Mouse (Mus musculus) cerebellum, postnatal 14 days (tissue): Measurements from ENCODE around the gene Kirrel3.

Experiments
- DNase-seq, 2 experiments: peaks; one replicate each; pipeline ENCODE4 v3.0.0; 2021; ENCODE audit warnings: mixed read lengths in 2 of 2

Gene Kirrel3

DNA sequence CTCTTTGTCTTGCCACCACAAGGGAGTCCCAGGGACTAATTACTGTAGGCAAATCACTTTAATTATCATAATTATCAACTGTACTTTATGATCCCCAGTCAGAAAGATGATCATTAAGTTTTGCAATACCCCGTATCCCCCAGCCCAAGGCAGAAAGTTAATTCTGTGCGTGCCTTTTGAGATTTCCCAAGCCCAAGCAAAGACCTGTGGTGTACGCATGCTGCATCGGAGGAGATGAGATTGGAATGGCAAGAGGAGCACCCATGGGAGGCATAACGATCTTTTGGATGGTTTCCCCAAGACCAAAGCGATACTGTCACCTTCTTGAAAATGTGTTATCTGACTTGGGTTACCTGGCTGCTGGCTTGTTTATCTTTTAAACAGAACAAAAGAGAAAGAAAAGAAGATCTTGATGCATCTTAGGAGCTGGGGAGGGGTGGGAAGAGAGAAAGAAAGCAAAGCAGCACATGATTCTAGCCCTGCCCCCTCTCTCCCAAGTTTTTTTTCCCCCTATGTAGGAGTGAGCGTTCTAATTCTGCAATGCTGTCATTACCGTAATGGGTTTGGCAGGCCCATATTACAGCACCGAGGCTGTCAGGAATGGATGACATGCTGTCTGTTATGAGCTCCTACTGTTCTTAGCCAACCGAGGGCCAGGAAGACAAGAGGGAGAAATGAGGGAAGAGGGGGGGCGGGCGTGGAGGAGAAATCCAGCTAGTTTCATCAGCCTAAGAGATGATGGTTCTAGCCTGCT, 218.0 kb downstream of the Kirrel3 start:
- DNase-seq = no peak

DNA sequence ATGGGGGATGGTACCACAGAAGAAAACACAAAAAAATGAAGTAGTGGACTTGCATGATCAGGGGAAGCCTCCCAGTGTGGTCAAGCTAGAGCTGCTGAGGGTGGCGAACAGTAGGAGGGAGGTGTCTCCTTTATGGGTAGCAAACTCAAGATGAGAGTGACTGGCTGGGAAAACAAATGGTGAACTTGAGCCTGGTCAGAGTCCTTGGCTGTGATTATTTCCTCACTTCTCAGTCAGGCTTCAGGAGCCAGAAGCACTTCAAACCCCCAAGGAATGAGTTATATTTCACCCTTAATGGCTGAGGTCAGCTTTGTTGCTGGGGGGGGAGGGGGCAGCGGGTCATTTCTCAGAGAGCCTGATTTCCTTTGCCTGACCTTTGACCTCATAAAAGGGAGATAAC, 218.7 kb downstream of the Kirrel3 start:
- no peak for DNase-seq

DNA sequence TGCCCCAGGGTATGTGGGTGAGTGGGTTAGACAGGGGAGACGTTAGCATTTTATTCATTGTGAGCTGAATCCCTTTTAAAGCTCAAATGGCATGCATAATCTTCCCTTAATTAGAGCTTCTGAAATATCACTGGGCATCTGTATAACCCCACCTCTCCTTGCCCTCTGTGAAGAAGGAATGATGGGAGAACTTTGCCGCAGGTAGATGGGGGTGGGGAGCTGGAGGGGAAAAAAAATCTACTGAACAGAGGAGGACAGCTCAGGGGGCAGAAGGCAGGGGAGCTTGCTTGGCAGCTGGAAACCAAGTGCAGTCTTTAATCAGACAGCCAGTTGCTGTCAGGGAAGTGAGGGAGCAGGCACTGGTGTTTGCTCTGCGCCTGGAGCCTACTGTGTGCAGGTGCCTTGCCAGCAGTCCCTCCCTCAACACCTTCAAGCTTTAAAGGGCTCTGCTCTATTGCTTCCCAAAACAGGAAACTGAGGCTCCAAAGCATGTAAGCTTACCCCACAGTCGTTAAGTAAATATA, 220.7 kb downstream of the Kirrel3 start:
- DNase-seq = no peak

DNA sequence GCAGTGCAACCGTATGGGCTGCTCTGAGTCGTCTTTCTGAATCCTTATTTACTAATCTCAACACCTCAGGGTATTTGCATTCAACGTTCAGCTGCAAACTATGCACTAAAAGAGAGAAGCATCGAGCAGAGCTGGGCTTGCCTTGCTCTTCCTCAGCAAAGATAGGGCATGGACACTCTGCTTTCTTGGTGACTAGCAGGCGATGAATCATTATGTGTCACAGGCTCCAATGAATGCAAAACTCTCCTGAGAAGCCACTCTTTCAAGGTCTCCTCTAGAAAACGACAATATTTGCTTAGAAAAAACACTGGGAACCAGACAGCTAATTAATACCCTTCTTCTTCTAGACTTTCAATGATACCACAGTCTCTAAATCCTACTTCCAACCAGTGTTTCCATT, 223.0 kb downstream of the Kirrel3 start:
- DNase-seq = no peak

DNA sequence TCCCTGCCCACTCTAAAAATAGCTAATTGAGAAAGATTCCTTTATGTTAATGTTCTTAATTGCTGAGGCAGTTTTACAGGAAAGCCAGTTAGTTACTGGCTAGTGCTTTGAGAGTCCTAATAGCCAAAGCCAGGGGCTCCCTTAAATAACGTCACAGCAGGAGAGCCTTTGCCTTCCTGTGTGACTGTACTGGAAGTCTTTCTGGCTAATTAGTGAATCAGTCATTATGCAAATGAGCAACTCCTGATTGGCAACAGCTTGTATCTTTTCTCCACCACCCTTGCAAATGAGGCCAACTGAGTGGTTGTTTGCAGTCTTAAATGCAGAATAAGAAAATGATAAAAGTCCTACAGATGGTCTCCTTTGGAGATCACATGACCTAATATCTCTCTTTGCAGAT, 226.3 kb downstream of the Kirrel3 start:
- DNase-seq = peak in 1 of 2 experiments; percentile 36

DNA sequence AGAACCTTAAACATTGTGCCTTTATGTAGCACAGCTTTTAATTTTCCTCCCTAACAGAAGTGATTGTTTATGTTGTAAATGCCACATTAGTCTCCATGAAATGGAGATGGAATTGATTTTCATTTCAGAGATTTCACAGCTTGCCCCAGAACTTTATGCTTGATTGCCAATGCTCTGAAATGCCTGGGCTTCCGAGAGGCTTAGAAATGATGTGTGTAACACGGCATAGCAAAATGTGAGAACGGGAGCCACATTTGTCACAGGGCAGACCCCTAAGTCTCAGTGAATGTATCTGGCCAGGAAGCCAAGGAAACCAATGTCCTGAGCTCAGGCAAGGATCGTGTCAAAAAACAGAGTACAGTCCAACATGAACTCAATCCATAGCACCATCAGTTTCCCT, 227.3 kb downstream of the Kirrel3 start:
- DNase-seq = no peak

DNA sequence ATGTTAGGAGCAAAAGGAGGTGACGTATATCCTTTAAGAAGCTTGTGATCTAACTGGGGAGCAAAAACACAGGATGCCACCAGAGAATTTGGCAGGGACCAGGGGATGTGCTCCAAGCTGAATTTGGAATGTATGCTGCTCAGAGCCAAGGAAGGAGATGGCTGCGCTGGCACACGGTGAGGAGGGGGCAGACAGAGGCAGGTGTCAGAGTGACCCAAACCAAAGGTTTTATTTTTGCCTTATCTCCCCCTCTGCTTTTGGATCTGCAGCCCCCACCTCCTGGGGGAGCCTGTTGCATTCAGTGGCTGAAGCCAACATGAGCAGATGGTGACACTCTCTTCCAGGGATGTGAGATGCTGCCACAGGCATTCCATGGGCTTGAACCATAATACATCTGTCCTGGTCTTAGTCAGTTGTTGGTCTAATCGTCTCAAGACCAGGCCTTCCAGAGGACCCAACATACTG, 227.8 kb downstream of the Kirrel3 start:
- peak; percentile 59 to 75 for DNase-seq

DNA sequence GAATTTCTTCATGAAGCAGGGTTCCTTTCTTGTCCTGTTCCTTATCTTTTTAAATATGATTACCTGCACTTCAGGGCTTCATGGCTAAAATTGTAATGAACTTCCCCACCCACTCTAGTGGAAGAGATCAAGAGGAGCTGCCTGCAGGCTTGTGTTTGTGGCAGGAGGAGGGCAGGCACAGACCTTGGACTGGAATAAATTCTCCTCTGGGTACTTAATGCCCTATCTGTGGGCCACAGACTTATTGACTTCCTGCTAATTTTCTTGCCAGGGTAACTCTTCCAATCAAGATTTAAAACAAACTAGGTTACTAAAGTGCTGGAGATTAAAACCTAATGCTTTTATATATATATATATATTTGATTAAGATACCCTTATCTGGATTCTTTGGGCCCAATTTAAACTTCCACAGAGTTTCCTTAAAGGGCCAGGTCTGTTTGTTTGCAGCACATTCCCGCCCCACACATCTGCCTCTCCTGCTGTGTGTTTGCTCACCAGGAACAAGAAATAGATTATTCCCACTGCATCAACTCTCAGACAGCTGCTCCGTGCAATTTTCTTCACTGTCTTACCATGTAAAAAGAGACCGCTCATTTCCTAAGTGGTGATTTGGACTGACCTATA, 229.4 kb downstream of the Kirrel3 start:
- DNase-seq = no peak

DNA sequence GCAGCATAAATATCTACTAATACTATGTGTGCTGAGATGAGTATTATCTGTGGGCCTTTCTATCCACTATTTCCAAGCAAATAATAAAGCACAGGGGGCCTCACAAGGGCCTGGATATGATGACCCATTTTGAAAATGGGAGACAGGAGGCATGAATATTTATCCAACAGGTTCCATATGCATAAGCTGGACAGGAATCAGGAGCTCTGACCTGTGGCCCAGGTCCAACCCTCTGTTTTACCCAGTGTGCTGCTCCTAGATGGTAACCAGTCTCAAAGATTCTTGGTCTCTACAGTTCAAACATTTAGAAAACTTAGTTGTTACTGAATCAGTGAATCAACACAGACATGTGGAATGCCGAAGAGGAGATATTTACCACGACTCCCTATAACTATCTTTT, 230.8 kb downstream of the Kirrel3 start:
- DNase-seq = peak; percentile 31 to 59

DNA sequence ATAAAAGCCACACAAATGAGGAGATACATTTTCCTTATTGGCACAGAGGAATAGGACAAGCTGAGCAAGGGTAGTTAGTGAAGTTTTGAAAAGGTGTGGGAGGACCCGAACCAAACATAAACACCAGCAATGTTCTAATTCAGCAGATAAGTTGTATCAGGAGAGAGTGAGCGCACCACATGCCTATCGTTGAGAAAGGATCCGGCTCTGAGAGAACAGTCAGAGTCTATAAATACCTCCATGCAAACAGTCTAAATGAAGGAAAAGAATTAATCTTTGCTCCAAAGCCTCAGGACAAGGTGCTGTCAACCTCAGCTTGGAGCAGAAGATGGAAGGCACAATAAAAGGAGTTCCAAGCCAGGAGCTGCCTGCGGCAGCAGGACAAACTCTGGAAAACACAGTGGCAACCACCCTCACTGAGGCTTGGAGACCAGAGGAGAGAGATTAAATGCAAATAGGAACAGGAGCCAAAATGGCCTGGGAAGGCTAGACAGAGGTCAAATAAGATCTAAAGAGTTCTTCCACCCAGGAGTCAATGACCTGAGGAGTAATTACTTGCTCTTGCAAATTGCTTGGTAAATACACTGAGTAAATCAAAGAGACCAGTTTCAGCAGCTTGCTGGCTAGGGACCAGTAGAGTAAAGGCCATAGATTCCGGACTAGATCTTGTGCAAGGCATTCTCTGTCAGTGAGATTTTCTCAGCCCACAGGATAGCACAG, 235.9 kb downstream of the Kirrel3 start:
- no peak for DNase-seq

DNA sequence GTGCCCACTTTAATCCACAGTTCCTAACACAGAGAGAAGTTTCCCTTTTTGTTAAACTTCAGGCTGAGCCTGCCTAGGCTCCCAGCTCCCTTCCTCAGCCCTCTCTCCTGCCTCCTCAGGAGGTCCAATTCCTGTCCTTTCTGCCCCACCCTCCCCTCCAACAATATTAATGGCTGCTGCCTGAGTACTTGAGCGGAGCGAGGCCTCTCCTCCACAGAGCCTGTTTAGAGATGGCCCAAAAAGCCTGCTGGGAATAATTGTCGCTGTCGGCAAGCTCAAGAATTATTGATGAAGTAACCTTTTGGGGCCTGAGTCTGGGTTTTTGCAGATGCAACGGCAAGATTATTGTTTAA, 236.5 kb downstream of the Kirrel3 start:
- DNase-seq = no peak

DNA sequence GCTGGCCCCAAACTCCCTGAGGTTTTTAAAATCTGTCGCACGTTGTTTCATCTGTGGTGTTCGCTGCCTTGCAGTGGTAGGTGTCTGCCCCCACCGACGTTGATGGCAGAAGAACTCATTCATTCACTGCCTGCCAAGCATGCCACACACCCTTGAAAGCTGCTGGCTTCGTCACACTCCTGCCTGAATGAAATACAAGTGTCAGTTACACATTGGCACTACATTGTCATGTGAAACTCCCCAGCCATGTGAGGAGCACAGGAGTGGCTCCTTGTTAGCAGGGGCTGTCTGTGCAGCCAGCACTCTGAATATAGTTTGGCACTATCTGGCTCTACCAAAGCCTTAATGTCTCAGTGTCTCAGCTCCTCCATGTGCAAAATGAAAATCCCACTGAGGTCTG, 246.8 kb downstream of the Kirrel3 start:
- DNase-seq = no peak

DNA sequence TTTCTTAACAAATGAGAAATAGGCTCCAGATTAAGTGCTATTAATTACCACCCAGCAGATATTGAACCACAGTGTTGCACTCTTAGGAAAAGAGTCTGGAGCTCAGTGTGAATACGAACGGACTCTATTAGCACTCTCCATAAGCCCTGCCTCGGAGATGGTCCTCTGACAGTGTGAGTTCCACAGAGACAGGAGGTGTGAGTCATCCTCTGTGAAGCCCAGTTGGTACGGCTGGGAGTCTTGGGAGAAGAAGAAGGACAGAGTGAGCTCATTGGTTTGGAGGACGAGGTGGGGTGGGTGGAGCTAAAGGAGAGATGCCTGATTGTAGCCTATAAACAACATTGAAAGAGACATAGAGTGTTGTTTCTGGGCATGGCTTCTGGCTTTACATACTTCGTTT, 247.9 kb downstream of the Kirrel3 start:
- no peak for DNase-seq

DNA sequence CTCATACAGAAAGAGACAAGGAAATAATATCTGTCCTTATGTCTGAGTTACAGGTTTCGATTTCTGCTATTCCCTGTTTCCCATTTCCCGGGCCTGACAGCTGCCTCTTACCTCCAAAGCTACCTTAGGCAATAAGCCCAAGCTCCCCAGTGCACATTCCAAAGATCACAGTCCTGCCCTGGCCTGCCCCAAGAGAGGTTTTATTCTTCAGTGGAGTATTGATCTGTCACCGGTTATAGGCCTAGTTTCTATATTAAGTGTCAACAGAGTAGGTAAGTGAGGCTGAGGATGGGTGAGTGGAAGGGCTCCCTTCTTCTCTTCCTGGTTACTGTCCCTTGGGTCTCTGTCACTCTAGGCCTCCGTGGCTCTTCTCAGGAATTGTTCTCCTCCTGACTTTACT, 249.3 kb downstream of the Kirrel3 start:
- no peak for DNase-seq

DNA sequence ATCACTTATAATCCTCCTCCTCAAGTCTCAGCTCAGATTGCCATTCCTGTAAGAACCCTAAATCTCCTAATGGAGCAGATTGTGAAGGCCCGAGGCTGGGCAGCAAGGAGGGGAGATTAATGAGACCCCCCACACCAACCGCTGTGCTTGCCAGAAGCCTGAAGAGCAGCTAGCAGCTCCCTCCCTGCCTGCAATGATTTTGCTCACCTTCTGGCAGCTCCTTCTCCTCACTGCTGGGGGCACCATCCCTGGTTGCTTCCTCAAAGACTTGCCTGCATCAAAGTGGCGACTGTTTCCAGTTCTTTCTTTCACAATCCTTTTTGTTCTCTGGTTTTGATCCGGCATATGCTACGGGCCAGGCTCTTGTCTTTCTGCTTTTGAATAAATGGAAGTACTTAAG, 253.7 kb downstream of the Kirrel3 start:
- peak; percentile 68 to 77 for DNase-seq

DNA sequence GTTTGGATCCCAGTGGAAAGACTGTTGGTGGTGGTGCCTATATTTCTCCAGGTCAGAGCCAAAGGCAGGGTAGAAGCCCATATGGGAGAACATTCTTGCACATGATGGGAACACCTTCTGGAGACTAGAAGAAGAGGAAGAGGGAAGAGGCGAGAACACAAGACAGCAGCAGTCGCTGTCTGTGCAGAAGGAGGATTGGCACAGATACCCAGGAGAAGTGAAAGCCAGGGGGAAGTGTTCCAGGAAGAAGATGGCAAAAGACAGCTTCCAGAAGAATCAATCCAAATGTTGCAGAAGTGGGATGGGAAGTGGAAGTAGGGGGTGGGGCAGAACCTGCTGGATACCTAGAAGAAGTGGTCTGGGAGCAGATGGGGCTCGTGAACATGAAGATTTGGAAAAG, 255.1 kb downstream of the Kirrel3 start:
- DNase-seq = no peak

DNA sequence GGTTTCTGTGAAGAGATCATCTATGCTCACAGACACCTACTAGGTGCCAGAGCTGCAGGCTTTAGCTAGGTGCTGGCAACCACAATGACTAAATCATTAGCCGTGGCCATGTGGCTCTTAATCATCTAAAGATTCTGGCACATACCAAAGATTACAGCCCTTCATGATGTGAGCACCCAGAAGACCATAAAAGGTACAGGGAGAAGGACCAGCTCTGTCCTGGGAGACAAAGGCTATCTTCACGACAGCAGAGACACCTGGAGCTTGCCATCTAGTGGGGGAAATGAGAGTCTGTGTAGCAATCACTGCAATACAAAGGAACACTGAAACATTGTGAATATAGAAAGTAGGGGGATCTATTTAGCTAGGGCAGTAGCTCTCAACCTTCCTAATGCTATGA, 262.3 kb downstream of the Kirrel3 start:
- peak in 1 of 2 experiments; percentile 44 for DNase-seq

DNA sequence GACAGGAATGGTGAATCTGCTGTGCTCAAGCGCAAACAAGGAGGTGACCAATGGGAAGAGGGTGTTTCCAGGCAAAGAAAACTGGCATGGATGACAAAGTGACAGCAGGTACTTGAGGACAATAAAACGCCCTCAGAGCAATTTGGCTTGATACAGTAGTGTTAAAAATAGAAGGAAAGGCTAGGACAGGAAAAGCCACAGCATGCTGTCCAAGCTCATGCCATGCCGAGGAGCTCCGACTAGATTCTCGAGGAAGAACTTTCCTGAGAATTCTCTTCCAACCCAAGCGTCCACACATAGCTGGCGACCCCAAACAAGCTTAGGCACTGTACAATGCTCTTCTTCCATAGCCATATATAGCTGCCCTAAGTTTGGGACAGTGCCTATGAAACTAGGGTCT, 263.5 kb downstream of the Kirrel3 start:
- DNase-seq = peak; percentile 72 to 82

DNA sequence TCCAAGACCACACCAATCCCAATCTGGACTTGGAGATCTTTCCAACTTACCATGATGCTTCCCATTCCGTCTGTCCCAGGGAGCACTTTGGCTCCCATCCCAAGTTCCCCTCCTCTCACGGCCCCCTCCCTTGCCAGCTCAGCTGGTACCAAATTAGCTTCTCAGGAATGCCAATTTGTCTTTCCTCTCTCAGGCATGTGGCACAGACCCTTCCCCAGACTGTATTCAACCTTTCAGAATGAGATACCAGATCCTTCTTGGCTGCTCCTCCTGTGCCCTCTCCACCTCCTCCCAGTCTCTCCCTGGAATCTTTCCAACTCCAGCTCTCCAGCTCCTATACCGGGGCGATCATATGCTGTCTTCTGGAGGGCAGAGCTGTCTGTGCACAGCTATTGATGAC, 264.2 kb downstream of the Kirrel3 start:
- peak; percentile 90 to 94 for DNase-seq

DNA sequence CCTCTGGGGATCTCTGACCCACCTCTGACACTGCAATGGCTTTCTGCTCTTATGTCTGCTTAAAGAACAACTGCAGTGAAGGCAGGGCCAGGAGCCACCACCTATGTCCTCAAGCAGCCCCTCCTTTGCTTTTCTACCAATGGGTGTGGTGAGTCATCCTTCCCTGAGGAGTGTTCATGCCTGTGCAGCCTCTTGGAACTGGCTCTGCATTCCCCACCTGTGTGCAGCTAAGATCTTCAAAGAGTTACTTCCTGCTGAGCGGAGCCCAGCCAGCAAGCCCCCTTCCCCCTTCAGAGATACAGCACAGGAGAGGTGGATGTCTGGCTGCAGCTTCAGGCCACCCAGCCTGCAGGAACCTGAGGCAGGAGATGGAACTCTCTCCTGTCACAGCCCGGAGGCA, 265.2 kb downstream of the Kirrel3 start:
- DNase-seq = no peak

DNA sequence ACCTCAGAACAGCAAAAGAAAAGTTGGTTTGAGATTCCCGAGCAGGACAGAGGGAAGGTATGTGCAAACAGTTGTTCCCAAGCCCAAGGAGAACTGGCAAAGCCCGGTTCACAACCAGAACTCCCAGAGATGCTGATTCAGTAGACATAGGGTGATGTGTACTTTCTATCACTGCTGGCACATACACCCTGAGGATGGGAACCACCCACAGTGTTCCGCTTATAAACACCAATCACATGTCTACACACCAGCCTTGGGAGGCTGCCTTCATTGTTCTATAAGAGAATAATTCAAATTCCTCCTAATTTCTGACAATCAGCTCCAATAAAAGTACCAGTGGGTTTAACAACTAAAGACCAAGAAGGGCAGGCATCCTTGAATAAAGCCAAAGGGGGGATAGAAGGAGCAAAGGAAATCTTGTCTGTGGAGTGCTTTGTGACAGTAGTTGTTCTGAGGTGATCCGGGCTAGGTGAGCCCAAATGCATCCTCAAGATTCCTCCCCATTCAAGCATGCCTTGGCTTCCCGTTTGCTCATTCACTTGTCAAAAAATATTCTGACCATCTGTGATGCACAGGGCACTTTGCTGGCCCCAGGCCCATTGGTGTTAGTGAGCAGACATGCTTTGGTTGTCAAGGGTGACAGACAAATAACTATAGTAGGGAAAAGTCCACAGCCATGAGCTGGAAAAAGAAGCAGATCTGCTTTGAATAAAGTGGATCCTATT, 266.5 kb downstream of the Kirrel3 start:
- DNase-seq = peak; percentile 84 to 86

DNA sequence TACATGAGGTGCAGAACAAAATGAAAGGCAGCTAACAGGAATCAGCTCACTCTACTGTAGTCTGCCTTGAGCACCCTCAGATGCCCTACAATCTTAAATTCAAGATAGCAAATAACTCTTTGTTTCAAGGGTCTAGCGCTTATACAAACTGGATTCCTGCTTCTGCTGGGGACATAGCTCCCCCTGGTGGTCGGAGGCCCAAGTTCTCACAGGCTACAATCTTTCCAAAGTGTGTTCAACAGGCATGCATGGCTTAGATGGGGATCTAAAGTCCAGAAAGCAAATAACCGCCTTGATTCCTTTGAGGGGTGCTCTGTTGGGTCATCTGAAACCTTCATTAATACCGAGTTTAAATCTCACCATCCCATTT, 267.1 kb downstream of the Kirrel3 start:
- peak; percentile 86 to 89 for DNase-seq

DNA sequence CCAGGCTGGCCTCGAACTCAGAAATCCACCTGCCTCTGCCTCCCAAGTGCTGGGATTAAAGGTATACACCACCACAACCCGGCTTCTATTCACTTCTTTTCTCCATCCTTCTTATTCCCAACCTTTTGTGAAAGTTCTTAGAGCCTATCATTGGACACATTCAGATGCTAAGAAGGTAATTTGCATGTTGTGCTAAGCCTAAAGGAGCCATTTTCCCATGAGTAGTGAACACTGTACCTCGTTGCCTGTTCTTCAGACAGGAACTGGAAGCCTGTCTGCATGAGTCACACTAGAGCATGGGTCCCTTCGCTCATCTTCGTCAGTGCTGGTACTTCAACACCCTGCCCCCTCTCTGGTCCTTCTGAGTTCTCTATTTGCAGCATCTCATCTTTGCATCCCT, 268.2 kb downstream of the Kirrel3 start:
- no peak for DNase-seq
